Mouse (Mus musculus) ovary, postnatal 14 days (tissue): ENCODE data around the gene Grb14.
A peak's percentile ranks its signal among the peaks of the same experiment; 100 is the strongest.

ENCODE experiments used
- DNase-seq: peaks from one replicate; pipeline ENCODE4 v3.0.0; 2022; ENCODE audit warnings: low spot score

Gene Grb14

DNA sequence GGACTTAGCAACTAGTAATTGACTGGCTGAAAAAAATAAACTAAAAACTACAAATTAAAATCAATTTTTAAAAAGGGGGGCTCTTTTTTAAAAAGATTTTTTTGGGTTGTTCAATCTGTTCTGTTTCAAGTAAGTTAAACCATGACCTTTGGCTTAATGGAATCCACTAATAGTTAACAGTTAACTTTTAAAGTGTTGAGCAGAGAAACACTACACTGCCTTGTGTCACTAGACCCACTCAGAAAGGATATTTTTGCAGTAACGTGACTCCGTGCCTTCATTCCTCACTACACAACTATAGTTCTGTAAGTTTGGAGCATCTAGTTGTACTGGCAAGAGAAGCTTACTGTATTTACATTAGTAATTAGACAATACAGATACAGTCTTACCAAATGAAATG lies 50.2 kb downstream of the Grb14 start:
- no peak for DNase-seq

DNA sequence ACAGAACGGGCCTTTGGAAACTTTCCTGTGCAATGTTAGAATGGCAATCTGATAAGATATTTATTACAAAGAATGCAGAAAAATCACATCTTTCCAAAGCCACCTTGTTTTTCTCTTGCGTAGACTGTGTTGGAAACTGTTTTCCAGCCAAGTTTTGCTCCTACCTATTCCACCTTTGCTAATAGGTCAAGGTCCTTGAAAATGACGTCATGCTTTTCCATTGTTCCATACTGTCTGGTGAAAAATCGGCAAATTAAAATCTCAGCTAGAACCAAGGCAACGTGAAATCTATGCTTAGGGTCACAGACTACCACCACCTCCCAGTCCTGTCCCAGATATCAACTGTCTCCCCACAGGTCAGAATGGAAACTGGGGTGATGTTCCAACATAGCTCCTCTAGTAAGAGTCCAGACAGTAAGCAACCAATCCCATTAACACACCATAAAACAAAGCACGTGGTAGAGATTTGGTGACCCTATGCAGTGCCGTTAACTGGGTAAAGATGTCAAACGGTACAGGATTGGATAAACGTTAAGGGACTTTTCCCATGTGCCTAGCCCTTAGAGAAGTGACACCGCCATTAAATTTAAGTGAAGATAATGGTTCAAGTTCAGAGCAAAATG lies 50.9 kb downstream of the Grb14 start:
- DNase-seq: no peak

DNA sequence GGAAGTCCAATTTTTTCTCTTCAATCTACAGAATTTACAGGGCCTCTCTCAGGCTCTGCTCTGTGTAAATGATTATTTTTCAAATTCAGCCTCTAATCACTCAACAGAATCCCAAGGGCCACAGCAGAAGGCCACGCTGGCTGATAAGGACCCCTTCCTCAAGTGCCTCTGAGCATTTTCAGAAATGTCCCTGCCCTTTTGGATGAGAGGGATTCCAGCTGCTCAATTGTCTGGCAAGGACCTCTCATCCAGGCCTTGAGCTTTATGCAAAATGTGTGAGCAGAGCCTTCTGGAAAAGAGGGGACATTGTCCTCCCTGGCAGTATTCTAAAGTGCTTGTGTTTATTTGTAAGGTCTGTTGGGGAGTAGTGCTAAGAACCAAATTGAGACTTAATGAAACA lies 51.7 kb downstream of the Grb14 start:
- DNase-seq: no peak

DNA sequence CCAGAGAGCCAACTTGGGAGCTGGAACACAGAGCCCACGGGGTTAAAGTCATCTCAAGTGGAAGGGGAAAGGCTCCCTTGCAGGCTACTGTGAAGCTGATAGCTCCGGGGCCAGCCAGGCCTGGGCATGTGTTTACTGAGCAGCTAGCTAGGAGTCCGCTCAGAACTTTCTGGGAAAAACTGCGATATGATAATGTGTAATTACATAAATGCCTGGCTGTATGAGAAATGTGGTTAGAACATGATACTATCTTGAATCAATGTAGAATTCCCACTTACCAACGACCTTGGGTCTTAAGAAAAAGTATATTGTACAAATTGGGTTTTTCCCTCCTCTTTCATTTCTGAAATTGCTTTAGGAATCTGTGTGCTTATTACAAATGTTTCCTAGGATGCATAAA lies 53.0 kb downstream of the Grb14 start:
- DNase-seq: no peak

DNA sequence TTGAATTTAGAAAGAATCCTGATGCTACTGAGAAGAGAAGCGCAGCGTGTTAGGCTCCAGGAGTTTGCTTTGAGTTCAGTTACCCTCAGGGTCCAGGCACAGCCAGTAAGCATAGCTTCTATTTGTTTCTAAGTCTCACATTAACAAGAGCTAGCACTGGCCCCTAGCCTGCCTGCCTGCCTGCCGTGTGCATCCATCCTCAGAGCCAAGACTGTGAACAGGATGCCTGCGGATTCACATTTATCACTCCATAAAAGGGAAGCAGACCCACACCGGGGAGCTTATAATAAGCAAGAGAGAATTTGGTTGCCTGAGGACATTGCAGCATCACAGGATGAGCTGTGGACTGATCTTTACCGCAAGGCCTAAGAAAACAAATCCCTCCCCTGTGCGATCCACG lies 53.8 kb downstream of the Grb14 start:
- no peak for DNase-seq

DNA sequence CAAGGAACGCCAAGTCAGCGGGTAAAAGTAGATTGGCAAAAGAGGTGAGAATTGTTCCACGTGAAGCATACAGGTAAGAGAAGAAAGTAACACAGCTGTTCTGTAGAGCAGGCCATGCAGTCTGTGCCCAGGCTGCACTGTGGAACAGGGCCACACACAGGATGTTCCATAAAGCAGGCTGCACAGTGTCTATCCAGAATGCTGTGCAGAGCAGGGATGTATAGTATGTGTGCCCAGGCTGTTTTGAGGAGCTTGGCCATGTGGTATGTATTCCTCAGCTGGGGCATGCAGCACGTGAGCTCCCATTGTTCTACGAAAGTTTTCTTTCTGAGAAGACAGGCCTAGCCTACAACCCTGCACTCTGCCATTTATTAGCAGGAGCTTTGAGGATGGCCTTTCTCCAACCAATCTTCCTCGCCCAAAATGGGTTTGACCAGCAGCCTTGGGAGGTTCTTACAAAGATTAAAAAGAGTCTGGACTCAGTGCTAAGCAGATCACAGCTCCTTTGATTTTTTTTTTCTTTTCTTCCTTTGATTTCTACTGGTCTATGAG lies 57.8 kb downstream of the Grb14 start:
- no peak for DNase-seq

DNA sequence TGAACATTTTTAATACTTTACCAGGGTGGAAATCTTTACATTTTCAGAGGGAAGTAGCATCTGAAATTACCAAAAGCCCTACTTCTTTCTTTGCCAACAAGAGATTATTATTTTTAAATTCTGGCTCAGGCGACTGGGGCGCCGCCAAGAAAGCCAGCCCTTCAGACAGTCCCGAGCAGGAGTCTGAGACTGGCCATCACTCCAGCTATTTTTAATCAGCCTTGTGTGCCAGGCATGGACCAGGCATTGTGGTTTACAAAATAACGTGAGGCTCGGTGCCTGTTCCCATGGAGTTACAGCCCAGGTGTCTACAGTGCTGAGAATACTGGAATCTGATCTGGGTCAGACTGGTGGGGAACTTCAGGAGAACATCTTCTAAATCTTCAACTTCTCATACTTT lies 58.5 kb downstream of the Grb14 start:
- DNase-seq: no peak

DNA sequence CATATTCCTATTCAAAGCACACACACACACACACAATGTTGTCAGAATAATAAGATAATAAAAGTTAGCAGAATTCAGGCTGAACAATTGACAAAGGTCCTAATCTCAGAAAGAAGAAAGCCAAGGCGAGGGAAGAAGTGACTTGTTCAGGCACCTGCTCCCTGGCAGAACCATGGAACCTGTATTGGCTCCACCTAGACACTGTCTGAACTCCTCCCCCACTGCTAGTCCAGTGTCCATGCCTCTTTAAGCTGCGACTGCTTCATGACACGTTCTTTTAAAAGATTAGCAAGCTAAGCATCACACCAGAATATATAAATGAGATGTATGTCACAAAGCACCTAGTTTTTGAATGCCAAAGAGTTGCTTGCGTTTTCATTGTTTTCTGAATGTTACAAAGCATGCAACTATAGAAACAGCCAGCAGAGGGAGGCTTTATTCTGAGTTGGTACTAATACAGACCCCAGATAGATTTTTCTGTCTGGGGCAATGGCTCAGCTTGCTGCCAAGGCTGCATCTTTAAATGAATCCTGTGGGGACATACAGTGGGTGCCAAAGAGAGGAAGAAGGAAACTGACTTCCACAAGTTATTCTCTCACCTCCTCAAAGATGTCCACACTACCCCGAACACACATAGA lies 59.4 kb downstream of the Grb14 start:
- peak; percentile 35 for DNase-seq

DNA sequence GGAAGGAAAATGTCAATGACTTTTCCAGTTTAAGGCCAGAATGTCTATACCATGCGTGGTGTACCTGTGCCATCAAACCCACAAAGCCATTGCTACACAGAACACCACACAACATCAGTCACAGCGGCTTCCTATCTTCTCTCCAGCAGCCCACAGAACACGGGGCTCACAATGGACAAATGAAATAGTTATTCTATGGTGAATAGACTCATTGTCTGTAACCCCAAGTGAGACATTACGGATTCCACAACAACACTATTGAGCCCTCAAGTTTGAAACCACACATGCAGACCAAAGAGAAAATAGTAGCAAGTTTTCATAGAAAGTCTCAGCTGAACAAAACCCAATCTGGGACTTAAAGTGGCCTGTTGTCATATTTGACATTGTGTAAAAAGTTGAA lies 62.6 kb downstream of the Grb14 start:
- DNase-seq: no peak

DNA sequence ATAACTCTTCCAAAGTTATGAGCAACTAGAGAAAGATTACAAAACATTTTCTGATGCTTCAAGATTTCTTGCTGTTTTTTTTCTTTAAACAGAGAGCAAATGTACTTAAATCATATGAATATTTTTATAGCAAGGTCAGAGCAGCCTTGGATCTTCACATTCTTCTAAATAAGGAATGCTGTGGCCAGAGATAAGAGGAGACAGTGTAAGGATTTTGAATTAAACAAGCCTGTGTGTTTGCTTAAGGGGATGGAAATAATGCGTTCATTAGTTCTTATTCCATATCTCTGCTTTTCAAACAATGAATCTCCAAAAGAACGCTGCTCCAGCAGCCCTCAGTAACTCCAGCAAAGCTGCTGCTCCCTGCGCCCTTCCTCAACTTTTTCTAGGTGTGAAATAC lies 63.4 kb downstream of the Grb14 start:
- DNase-seq: no peak

DNA sequence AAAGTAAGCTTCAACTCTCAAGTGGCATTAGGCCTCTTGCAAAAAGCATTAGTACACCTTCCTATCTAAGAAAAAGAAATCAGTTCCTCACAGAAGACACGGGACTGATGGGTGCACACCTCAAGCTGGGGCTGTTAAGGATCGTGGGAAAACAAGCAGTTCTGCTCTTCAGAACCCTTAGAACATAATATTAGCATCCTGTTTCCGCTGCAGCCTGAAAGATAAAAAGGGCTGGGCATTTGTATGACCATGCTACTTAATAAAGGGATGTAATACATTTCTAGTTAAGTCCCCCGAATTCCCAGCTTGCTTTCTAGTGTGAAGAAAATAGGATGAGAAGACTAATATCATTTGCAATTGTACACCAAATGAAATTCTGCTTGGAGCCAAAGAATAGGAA lies 65.1 kb downstream of the Grb14 start:
- DNase-seq: no peak

DNA sequence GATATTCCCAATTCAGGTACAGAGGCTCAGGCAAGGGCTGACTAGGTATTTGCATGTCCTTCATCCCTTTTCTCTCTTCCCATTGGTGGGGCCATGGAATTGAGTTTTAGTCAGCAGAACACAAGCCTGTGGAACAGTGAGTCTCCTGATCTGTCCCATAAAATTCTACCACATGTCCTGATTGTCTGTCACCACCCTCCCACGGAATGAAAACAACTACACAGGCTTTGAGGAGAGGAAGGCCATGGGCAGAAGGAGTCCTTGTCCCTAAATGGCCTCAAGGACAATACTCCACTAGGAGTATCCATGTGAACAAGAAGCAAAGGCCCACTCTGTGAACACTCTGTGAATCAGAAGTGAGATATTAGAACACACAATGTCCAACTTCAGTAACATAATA lies 69.3 kb downstream of the Grb14 start:
- no peak for DNase-seq

DNA sequence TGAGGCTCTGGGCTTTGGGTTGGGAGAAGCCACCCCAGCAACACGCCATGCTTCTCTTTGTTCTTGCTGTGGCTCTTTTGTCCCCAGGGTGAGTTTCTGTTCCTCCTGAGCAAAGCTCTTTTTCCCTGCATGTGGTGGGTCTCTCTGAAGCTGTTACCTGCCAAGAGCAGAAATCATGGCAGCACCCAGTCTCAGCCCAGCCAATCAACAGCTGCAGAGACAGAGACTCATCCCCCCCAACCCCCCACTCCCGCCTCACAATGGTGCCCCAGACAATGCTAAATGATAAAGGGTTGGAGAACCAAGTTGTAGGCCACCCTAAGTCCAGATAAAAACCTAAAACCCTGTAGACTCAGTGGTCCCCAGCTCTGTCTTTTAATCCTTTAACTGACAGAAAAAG lies 75.6 kb downstream of the Grb14 start:
- DNase-seq: no peak

DNA sequence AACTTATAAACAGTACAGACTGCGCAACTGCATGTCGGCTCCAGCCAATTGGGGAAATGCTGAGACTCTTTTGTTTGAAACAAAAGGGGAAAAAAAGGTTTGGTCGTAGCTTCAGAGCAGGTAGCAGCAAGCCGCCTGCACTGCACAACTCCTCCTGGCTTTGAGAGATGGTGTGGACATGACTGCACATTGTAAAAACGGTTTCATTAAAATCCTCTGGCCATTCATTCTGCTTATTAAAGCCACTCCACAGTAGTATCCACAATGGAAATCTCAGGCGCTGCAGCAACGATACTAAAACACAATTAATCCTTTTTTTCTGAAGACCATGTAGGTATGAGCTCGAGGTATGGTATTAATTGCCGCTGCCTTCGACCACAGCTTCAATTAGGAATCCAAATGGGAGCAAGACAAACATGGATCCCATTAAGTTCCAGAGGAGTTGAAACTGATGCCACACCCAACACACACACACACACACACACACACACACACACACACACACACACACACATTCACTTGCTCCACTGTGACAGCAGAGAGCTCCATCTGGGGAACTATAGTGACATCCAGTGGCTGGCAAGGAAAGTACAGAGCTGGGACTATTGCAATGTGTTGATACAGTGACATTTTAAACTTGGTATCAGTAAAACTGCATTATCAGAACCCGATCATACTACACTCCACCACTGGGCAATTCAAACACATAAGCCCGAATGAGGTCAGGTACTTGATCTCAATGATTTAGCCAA lies 76.2 kb downstream of the Grb14 start:
- DNase-seq: no peak

DNA sequence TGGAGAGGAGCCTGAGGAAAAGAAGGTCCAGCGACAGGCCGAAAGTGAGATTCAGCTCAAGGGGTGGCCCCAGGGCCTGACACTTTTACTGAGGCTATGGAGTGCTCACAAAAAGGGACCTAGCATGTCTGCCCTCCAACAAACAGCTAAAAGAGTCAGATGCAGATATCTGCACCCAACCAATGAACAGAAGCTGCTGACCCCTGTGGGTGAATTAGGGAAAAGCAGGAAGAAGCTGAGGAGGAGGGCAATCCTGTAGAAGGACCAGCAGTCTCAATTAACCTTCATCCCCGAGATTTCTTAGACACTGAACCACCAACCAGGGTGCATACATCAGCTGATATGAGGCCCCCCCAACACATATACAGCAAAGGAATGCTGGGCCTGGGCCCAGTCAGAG lies 77.3 kb downstream of the Grb14 start:
- DNase-seq: no peak

DNA sequence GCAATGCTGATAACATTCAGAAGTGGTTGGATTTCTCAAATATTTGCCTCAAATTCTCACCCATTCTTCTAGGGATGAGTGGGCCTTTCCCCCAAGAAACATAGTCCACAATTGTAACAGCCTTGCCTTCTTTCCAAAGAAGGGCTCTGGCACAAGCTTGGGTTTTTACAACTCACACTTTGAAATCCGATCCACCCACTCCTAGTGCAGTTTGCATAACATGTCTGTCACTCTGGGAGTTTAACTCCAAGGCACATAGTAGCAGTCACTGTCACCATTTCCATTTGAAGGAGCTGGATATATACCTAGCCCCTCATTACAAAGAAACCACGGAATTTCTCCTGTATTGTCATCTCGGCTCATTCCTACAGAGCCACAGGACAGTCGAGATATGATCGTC lies 103.9 kb downstream of the Grb14 start:
- no peak for DNase-seq

DNA sequence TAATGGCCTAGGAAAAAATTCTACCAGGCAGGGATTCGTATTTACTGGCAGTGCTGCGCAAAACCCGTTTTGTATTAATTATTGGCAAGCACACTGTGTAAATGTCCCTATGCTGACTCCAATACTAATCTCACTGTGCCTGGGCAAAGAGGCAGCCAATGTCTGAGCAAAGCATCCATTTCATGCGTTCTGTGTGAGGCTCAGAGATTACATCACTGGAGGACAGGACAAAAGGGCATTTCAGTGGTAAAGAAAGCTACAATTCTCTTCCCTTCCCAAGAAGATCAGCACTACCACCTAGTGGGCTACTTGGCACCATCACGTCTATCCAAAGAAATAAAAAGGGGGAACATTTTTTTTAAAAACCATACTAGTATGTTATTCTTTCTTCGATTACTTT lies 109.3 kb downstream of the Grb14 start:
- DNase-seq: no peak

DNA sequence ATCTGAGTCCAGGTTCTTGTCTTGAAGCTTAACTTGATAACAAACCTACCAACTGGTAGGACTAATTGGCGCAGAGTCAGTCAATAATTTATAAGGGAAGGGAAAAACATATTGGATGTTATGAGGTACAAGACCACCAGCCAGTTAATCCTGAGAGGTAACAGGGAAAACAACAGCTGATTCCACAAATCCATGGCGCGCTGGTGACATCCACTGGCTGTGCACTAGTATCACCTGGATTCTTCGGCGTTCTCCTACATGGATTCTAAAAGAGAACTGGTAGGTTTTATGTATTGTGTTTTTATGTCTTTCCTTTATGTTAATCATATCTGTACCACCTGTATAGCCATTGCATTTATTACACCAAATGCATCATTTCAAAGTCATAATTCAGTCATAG lies 119.9 kb downstream of the Grb14 start:
- DNase-seq: no peak

DNA sequence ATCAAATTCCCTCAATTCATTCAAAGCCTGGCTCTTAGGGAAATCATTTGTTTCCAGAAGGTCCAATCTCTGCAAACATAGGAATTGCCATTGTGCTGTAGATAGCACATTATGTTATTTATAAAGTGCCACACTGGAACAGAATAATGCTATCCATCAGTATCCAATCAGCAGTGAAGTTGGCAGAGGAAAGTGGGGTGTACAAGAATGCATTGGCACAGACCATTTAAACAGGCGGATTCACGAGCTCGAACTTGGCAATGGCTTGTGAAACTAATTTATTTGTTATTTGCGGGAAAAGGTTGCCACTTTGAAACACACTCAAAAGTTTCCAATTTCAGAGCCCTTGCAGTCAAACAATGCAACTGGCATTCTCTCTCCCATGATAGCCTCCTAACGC lies 126.9 kb downstream of the Grb14 start:
- DNase-seq: no peak

DNA sequence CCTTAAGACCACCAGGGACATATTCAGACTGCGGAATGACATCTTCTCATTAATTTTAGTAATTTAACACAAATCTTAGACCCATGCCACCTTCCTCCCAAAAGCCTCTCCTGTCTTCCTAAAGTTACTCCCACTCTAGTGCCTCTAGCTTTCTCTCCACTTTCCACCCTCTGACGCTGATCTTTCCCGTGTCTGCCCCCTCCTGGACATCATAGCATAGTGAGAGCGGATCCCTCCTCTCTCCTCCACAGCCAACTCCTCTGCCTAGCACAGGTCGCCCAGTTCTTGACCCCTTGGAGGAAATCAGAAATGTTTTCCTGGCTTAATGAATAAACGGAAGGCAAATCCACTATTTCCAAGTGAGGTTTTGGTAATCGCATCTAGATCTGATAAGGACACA lies 131.6 kb downstream of the Grb14 start:
- DNase-seq: no peak

DNA sequence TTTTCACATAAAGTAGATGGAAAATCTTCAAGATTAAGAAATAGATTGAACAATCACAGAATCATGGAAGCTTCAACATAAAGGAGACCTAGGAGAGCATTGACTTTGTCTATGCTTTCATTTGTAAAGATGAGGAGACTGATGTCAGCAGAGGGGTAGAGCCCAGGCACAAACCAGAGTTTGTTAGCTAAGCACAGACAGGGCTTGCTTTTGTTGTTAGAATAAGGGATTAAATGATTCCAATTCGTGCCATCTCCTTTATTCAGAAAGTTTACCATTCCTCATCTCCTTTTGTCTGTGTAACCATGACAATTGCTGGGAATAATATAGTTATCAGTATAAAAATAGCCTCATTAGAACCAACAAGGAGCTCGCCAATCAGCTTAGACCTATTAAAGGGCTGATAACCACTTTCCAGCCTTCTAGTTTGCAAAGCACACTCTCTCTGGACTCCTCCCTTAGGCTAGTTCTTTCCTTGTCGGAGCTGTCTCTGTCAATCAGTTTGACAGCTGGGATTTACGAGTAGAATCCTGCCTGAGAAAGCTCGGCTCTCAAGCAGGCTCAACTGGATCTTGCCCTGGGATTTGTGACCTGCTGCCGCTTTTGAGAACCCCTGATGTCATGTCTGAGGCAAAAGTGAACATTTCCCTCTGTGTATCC lies 137.6 kb downstream of the Grb14 start:
- no peak for DNase-seq

DNA sequence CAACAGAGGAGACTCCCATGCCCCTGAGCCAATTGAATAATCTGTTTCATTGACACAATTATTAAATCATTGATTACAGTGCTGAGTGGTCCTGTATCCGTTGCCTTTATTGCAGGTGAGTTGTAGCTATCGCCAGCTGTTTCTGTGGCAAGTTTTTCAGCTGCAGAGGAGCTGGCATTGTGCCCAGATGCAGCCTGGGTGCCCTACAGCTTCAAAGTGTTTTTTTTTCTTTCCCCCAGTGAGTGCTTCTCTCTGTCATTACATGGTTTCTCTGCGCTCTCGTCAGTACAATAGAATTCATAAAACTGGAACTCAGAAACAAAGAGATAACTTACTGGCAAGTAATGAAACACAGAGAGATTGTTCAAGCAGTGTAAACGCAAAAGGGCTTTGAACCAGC lies 139.1 kb downstream of the Grb14 start:
- no peak for DNase-seq

DNA sequence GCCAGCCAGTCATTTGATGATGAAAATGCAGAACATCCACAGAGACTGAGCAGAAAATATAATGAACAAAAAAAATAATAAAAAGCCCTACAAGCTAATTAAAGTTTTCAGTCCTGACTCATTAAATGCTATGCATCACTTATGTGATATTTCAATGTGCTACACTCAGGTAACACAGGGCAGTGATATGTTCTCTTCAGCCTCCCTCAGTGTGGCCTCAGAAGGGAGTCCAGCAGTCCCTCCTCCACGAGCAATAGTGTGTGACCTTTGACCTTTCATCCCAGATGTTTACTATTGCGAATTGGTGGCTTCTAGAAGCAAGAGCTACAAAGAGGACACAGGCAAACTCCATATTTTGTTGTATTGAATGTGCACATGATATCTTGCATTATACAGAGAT lies 146.5 kb downstream of the Grb14 start:
- no peak for DNase-seq
